Mouse (Mus musculus) erythroblast, embryonic 14.5 days (primary cell): Measurements from ENCODE around the gene Gabbr1. TPM values are rescaled to one million over a fixed set of nuclear protein-coding genes. Genes with fewer than 3 reads are reported as not detected.

Experiments used
- H3K27me3 ChIP-seq: 2 replicates; pipeline ENCODE4 v1.6.1; 2012; ENCODE audit warnings: inconsistent platforms; ENCODE audit not compliant: control insufficient read depth
- H3K36me3 ChIP-seq: 2 replicates; pipeline ENCODE4 v1.6.1; 2012; ENCODE audit warnings: mild to moderate bottlenecking, inconsistent platforms; ENCODE audit not compliant: control insufficient read depth
- H3K4me1 ChIP-seq: 2 replicates; pipeline ENCODE4 v1.6.1; 2012; ENCODE audit warnings: inconsistent platforms; ENCODE audit not compliant: control insufficient read depth
- H3K4me3 ChIP-seq: replicated peaks from 2 replicates; pipeline ENCODE3; 2012; ENCODE audit warnings: moderate library complexity, mild to moderate bottlenecking, inconsistent platforms
- H3K9me3 ChIP-seq: 2 replicates; pipeline ENCODE4 v1.6.1; 2012; ENCODE audit warnings: low read length, inconsistent platforms, mixed read lengths; ENCODE audit not compliant: control insufficient read depth
- GATA1 ChIP-seq: IDR thresholded peaks from 2 replicates; pipeline ENCODE4 v1.6.1; 2012; ENCODE audit warnings: low read length, inconsistent platforms, mixed read lengths
- TAL1 ChIP-seq: IDR thresholded peaks from 3 replicates; pipeline ENCODE4 v1.6.1; 2012; ENCODE audit warnings: low read length, inconsistent platforms, mixed read lengths
- polyA plus RNA-seq: library from polyadenylated mRNA; stranded (reverse); fragments of >175 nt; gene quantifications from 2 replicates; pipeline ENCODE4 v1.2.3, GENCODE M21; 2012

Gene Gabbr1
- polyA plus RNA-seq, 1 experiment: 0.08 TPM

GRCm38 (mm10) chr17:37049570-37050310, 4.0 kb downstream of the Gabbr1 start:
- H3K27me3 ChIP-seq: peaks cover 68% of the 10 kb centered on the region
- TF ChIP-seq TAL1: no peak
- TF ChIP-seq GATA1: no peak
- no peaks in the 10 kb centered on the region for H3K36me3 ChIP-seq
- H3K9me3 ChIP-seq: peaks cover 2% of the 10 kb centered on the region; the same call in 1 of the 2 replicates
- no peak overlapping the region for H3K4me3 ChIP-seq
- H3K4me1 ChIP-seq: peaks cover 4% of the 10 kb centered on the region

- Histone ChIP-seq H3K4me3 (no peak overlapping the region), H3K4me1 (peaks cover 4% of the 10 kb centered on the region), H3K9me3 (peaks cover 2% of the 10 kb centered on the region; the same call in 1 of the 2 replicates), H3K36me3 (no peaks in the 10 kb centered on the region), H3K27me3 (peaks cover 61% of the 10 kb centered on the region)
- TF ChIP-seq GATA1 (no peak), TAL1 (no peak)
Observed at GRCm38 (mm10) chr17:37050399-37050798, 4.6 kb downstream of the Gabbr1 start.

GRCm38 (mm10) chr17:37050876-37051275, 5.1 kb downstream of the Gabbr1 start:
- Histone ChIP-seq H3K4me3 (no peak overlapping the region), H3K36me3 (no peaks in the 10 kb centered on the region), H3K27me3 (peaks cover 57% of the 10 kb centered on the region), H3K9me3 (peaks cover 2% of the 10 kb centered on the region; the same call in 1 of the 2 replicates), H3K4me1 (peaks cover 4% of the 10 kb centered on the region)
- TF ChIP-seq TAL1 (no peak), GATA1 (no peak)

GRCm38 (mm10) chr17:37051745-37052144, 6.0 kb downstream of the Gabbr1 start:
- Histone ChIP-seq H3K27me3 (peaks cover 48% of the 10 kb centered on the region), H3K9me3 (peaks cover 1% of the 10 kb centered on the region; the same call in 1 of the 2 replicates), H3K36me3 (no peaks in the 10 kb centered on the region), H3K4me3 (no peak overlapping the region), H3K4me1 (peaks cover under 1% of the 10 kb centered on the region)
- no peak for TF ChIP-seq TAL1
- TF ChIP-seq GATA1: no peak

GRCm38 (mm10) chr17:37056957-37057356, 11.2 kb downstream of the Gabbr1 start:
- TF ChIP-seq GATA1 (no peak), TAL1 (no peak)
- H3K27me3 ChIP-seq: no peaks in the 10 kb centered on the region; the same call in 1 of the 2 replicates
- H3K9me3 ChIP-seq: no peaks in the 10 kb centered on the region
- H3K36me3 ChIP-seq: no peaks in the 10 kb centered on the region
- H3K4me1 ChIP-seq: no peaks in the 10 kb centered on the region
- H3K4me3 ChIP-seq: no peak overlapping the region

GRCm38 (mm10) chr17:37061435-37061834, 15.7 kb downstream of the Gabbr1 start:
- no peaks in the 10 kb centered on the region for H3K9me3 ChIP-seq
- H3K4me3 ChIP-seq: no peak overlapping the region
- H3K27me3 ChIP-seq: no peaks in the 10 kb centered on the region
- TF ChIP-seq TAL1: no peak
- no peak for TF ChIP-seq GATA1
- H3K36me3 ChIP-seq: no peaks in the 10 kb centered on the region
- no peaks in the 10 kb centered on the region for H3K4me1 ChIP-seq

- no peaks in the 10 kb centered on the region for H3K36me3 ChIP-seq
- no peaks in the 10 kb centered on the region for H3K9me3 ChIP-seq
Observed at GRCm38 (mm10) chr17:37062101-37062641, 16.4 kb downstream of the Gabbr1 start.

GRCm38 (mm10) chr17:37063063-37063462, 17.3 kb downstream of the Gabbr1 start:
- Histone ChIP-seq H3K4me3 (no peak overlapping the region), H3K9me3 (no peaks in the 10 kb centered on the region), H3K4me1 (no peaks in the 10 kb centered on the region), H3K27me3 (no peaks in the 10 kb centered on the region), H3K36me3 (no peaks in the 10 kb centered on the region)
- TF ChIP-seq GATA1 (no peak), TAL1 (no peak)

More at GRCm38 (mm10) chr17:37062101-37062641, 16.4 kb downstream of the Gabbr1 start:
- Histone ChIP-seq H3K4me1 (no peaks in the 10 kb centered on the region), H3K4me3 (no peak overlapping the region), H3K27me3 (no peaks in the 10 kb centered on the region)
- no peak for TF ChIP-seq TAL1
- no peak for TF ChIP-seq GATA1

- no peak for TF ChIP-seq TAL1
- Histone ChIP-seq H3K27me3 (no peaks in the 10 kb centered on the region), H3K4me3 (no peak overlapping the region), H3K4me1 (no peaks in the 10 kb centered on the region), H3K9me3 (no peaks in the 10 kb centered on the region), H3K36me3 (no peaks in the 10 kb centered on the region)
Observed at GRCm38 (mm10) chr17:37063686-37064495, 18.1 kb downstream of the Gabbr1 start.
